Mouse (Mus musculus): ENCODE results near the gene Plk3.
A peak's percentile ranks its signal among the peaks of the same experiment; 100 is the strongest.

Plk3 gene

GRCm38 (mm10) chr4:117138295-117139216 is 4.8 kb upstream of the Plk3 start:
- no peak for DNase-seq (ENCODE audit: low spot score in 2 of 2)

- DNase-seq (ENCODE audit: low spot score in 2 of 2): no peak
Measured at GRCm38 (mm10) chr4:117136034-117136433, 2.3 kb upstream of the Plk3 start.

GRCm38 (mm10) chr4:117134601-117134995 is 835 bp upstream of the Plk3 start:
- no peak for DNase-seq (ENCODE audit: low spot score in 2 of 2)

GRCm38 (mm10) chr4:117133366-117133796 is 382 bp downstream of the Plk3 start:
- no peak for DNase-seq (ENCODE audit: low spot score in 2 of 2)

GRCm38 (mm10) chr4:117132794-117133143 is 994 bp downstream of the Plk3 start:
- DNase-seq (ENCODE audit: low spot score in 2 of 2): no peak

GRCm38 (mm10) chr4:117131890-117132793 is 1.6 kb downstream of the Plk3 start:
- no peak for DNase-seq (ENCODE audit: low spot score in 2 of 2)

GRCm38 (mm10) chr4:117131198-117131597 is 2.6 kb downstream of the Plk3 start:
- DNase-seq (ENCODE audit: low spot score in 2 of 2): no peak

- DNase-seq (ENCODE audit: low spot score in 2 of 2): no peak
Measured at GRCm38 (mm10) chr4:117130790-117131189, 3.0 kb downstream of the Plk3 start.

- DNase-seq (ENCODE audit: low spot score in 2 of 2): no peak
Measured at GRCm38 (mm10) chr4:117127991-117128686, 5.6 kb downstream of the Plk3 start.

- DNase-seq (ENCODE audit: low spot score in 2 of 2): no peak
Measured at GRCm38 (mm10) chr4:117126675-117127290, 7.0 kb downstream of the Plk3 start, which contains the start of gene Tctex1d4. Tctex1d4 (plus strand) TSS chr4:117126794.

GRCm38 (mm10) chr4:117125910-117126674 is 7.7 kb downstream of the Plk3 start:
- DNase-seq (ENCODE audit: low spot score in 2 of 2): peak; percentile 44 to 61

GRCm38 (mm10) chr4:117125348-117125909 is 8.3 kb downstream of the Plk3 start, which contains the start of gene Btbd19:
Btbd19 (minus strand) TSS chr4:117125725.
- DNase-seq (ENCODE audit: low spot score in 2 of 2): no peak

- peak; percentile 78 to 79 for DNase-seq (ENCODE audit: low spot score in 2 of 2)
Measured at GRCm38 (mm10) chr4:117124518-117125347, 9.0 kb downstream of the Plk3 start.

- DNase-seq (ENCODE audit: low spot score in 2 of 2): peak in 1 of 2 experiments; percentile 14
Measured at GRCm38 (mm10) chr4:117124218-117124517, 9.6 kb downstream of the Plk3 start.

- no peak for DNase-seq (ENCODE audit: low spot score in 2 of 2)
Measured at GRCm38 (mm10) chr4:117123546-117124217, 10.1 kb downstream of the Plk3 start.

GRCm38 (mm10) chr4:117122209-117122608 is 11.6 kb downstream of the Plk3 start:
- DNase-seq (ENCODE audit: low spot score in 2 of 2): no peak

- DNase-seq (ENCODE audit: low spot score in 2 of 2): peak; percentile 87 to 91
Measured at GRCm38 (mm10) chr4:117120445-117121414, 13.0 kb downstream of the Plk3 start.

GRCm38 (mm10) chr4:117120052-117120444 is 13.7 kb downstream of the Plk3 start:
- no peak for DNase-seq (ENCODE audit: low spot score in 2 of 2)
